Mouse (Mus musculus) 416B (cell line): Measurements from ENCODE around the gene Nrros.

Experiments used
- DNase-seq: peaks from one replicate; pipeline ENCODE4 v3.0.0; 2011; ENCODE audit warnings: low read depth

Nrros gene

GRCm38 (mm10) chr16:32165281-32165821 is at the start of gene Nrros:
Gene Nrros (minus strand): TSS chr16:32165594.
- peak; percentile 96 for DNase-seq

GRCm38 (mm10) chr16:32214804-32215576 is 49.6 kb upstream of the Nrros start:
- DNase-seq = no peak

GRCm38 (mm10) chr16:32214156-32214555 is 48.8 kb upstream of the Nrros start:
- DNase-seq = no peak

DNA sequence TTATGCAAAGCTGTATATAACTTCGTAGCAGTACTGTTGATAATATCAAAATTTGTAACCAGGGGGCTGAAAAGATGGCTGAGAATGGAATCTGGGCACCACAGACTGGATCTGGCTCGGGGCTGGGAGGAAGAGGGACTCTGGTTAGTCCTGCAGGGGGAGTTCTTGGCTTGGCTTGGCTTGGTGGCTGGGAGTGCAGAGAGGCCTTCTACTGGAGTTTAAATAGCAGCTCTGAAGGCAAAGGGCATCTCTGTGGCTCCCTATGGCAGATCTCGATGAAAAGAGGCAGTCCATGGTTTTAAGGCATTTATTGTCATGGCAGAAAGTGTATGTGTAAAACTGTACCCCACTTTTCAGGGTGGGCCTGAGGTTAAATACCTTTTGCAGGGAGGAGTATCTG is 39.5 kb upstream of the Nrros start:
- peak; percentile 80 for DNase-seq

GRCm38 (mm10) chr16:32202681-32203080 is 37.3 kb upstream of the Nrros start:
- DNase-seq = peak; percentile 95

DNA sequence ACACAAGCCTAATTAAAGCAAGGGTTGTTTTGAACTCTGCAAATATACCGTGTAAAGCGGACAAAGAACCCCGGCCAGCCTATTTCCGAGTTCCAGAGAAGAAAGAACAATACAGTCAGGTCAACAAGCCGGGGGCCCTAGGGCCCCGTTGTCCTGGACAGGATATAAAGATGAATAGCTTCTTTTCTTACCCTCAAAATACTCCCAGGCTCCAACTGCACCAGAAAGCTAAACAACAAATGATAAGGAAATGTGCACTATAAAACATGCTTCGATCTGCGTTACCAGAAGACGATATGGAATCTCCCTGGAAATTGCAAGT is 35.6 kb upstream of the Nrros start:
- DNase-seq = no peak

- DNase-seq = peak; percentile 54
These were observed 35.0 kb upstream of the Nrros start for GRCm38 (mm10) chr16:32200256-32201003.

GRCm38 (mm10) chr16:32190011-32190441 is 24.6 kb upstream of the Nrros start:
- DNase-seq = peak; percentile 97

DNA sequence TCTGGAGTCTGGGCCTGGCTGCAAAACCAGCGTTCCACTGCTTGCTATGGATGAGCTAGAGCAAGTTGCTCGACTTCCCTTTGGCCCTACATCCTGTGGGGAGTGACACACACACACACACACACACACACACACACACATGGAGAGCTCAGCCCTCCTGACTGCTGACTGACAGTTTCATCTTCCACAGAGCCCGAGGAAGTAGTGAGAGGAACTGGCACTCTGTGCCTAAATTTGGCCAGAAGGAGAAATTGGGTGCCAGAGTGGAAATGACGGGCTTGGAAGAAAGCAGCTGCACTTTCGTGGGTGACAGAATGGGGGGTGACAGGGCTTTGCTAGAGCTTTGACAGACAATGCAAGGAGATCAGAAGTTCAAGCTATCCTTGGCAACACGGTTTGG is 23.7 kb upstream of the Nrros start:
- DNase-seq = peak; percentile 85

- DNase-seq = no peak
These were observed 20.7 kb upstream of the Nrros start for GRCm38 (mm10) chr16:32186056-32186455.

DNA sequence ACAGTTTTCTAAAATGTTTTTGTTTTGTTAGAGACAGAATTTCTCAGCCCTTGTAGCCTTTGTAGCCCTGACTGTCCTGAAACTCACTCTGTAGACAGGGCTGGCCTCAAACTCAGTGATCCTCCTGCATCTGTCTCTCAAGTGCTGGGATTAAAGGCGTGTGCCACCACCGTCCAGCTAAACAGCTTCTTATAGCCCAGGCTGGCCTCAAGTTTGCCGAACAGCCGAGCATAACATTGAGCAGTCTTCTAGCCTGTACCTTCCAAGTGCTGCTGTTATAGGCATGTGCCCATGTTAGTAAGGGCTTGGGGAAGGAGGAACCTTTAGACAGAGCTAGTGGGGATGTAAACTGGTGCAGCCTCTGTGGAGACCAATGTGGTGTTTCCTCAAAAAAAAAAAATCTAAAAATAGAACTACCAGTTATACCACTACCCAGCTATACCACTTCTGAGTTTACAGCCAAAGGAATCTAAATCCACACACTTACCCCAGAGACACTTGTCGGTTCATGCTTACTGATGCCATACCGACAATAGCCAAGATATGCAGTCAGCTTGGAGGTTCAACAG is 14.0 kb upstream of the Nrros start, which contains the start of gene Bex6:
Bex6 (plus strand) TSS at position 491 of the 569 bp plus-strand sequence.
- peak; percentile 64 for DNase-seq

GRCm38 (mm10) chr16:32176896-32177686 is 11.7 kb upstream of the Nrros start:
- peak; percentile 95 for DNase-seq

DNA sequence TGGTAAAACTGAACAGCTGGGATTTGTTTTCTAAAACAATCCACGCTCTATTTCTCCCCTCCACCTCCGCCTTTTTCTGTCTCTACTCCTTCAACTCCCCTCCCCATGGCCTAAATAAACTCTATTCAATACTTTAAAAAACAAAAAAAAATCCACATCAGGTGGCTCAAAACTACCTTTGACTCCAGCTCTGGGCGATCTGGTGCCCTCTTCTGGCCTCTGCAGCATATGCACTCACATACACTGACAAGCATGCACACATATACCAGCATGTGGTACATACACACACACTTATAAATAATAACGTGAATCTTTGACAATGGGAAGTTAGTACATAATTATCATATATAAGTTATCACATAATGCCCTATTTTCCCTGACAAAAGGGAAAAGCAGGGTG is 9.6 kb upstream of the Nrros start:
- peak; percentile 42 for DNase-seq

DNA sequence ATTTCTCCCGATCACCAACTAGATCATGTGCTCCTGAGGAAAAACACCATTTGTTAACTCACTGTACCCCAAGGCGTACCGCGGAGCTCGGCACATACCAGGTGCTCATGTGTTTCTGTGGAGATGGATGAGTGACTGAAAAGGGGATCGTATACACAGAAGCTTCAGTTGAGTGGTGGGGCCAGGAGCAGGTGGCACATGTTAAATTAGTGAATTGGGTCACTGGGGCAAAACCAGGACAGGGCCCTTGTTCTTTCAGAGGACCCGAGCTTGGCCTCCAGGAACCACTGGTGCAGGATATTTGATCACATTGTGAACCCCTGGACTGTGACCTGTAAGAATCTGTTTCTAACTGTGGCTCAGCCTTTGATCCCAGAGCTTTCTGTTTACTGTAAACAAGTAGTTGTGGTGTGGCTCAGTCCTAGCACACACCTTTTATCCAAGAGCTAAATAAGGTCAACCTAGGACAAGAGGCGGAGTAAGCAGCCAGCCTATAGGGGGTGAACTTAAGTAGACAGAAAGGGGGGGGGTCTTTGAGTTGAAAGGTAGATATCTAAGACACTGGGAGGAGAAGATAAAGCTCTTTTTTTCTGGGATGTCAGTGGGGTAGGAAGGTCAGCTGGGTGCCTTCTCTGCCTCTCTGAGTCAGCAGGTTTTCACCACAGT is 9.1 kb upstream of the Nrros start:
- DNase-seq = no peak

GRCm38 (mm10) chr16:32173401-32173800 is 8.0 kb upstream of the Nrros start:
- no peak for DNase-seq

DNA sequence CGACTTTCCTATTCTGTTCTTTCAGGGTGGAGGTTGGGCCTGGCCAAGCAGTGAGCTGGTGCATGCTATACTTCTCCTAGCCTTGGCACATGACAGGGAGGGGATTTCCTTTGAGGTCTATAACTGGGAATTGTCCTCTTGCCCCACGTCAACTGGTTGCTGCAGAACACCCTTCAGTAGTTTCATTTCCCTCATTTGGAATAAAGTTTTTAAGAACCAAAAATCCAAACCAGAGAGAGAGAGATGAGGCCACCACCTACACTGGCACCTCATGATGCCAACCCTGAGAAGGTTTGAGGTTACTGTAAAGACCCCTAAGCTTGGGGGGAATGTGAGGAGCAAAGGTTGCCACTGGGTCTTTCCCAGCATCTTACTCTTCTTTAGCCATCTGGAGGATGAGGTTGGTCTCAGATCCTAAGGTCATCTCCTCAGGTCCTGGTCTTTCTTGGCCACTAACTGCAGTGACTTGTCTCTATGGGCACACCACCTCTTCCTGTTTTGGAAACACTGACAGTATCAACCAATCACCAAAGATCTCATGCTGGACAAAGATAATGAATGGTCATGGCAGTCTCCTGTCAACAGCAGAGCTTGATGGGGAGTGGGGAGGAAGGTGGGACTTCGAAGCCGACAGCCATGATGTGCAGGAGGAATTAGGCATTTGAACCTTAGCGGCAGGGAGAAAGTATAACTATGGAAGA is 5.8 kb upstream of the Nrros start:
- peak; percentile 62 for DNase-seq

DNA sequence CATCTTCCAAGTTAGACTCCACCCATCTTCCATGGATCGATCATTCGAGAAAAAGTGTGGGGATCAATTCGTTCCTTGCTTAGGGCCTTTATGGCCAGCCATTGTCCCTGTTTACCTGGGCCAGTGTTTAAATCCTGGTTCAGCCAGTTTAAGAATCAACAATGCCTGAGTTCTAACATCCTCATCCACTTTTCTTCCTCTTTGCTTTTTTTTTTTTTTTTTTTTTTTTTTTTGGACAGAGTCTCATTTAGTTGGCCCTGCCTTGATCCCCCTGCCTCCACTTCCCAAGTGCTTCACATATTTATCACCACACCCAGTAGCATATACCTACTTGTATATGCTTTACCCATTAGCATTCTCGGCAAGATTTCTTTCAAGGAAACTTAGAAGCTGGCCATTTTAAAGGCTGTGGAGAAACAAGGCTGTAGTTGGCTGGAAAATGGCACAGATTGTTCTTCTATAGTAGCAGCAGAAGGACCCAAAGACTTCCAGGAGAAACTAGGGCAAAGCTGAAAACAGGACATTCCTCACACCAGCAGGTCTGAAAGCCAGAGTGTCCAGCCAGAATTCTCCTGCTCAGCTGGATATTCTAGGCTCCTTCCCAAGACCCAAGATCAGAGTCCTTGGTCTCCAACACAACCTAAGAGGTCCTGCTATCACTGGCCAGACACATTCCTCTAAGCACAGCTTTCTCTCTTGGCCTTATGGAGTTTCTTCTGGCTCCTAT is 2.6 kb upstream of the Nrros start:
- DNase-seq = no peak

DNA sequence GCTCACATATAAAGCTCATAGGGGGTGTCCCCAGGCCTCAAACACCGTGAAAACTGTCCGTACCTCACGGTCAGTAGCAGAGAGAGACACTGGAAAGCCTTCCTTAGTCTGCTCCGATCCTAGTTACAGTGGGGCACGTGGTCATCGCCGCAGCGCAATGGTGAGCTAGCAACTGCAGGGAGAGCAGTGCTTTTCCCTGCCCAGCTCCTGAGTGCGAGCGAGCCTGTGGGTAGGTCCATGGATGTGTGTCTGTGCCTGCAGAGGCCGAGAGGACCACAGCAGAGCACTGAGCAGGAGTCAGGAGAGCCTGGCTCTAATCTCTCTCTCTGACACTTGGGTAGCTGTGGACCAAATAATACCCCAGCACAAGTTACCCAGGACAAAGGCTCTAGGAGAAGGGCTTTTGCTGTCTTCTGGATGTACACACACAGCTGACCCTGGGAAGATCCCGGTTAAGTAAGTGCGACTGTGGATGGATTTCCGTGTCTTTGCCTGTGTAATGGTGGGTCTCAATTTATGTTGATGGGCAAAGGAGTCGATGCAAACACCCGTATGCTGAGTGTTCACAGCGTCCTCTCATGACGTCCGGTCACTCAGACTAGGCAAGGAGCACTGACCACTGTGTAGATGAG is 882 bp downstream of the Nrros start:
- DNase-seq = peak; percentile 53

DNA sequence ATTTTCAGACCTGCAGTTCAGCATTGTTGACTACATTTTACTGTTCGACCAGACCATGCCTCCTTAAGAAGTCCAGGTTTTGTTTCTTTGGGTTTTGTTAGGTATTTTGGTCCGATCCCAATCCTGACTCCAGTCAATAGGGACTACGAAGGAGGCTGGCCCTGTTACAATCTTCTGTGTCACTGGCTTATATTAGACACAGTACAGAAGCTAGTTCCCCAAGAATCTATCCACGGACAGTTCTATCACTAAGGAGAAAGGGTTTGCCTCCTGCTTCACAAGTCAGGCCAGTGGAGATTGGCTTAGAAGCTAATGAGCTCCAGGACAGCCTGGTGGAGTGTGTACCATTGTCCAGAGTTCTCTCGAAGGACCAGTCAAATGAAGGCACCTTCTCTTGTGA is 1.5 kb downstream of the Nrros start:
- peak; percentile 38 for DNase-seq

DNA sequence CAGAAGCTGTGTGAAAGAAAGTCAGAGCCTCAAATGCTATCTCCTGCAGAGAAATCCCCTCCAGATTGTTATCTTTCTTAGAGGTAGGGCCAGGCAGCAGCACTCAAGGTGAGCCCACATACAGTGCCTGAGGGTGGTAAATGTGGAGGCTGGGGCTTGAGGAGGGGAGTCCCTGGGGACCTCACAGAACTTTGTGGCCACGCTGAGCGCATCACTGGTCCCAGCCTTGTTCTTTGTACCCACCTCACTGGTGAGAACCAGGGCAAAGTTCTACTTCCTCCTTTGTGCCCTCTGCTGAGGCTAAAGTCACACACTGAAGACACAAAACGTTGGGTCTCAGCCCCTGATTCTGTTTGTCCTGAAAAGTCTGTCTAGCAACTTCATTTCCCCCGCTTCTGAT is 2.0 kb downstream of the Nrros start:
- DNase-seq = peak; percentile 49
